Mouse (Mus musculus): ENCODE measurements around the gene 2810021J22Rik.
"Not testable (repeated sequence)": the region's sequence is repeated elsewhere in the genome, so short reads cannot be mapped to it uniquely, and the experiment has no call there.

The 2810021J22Rik gene

DNA sequence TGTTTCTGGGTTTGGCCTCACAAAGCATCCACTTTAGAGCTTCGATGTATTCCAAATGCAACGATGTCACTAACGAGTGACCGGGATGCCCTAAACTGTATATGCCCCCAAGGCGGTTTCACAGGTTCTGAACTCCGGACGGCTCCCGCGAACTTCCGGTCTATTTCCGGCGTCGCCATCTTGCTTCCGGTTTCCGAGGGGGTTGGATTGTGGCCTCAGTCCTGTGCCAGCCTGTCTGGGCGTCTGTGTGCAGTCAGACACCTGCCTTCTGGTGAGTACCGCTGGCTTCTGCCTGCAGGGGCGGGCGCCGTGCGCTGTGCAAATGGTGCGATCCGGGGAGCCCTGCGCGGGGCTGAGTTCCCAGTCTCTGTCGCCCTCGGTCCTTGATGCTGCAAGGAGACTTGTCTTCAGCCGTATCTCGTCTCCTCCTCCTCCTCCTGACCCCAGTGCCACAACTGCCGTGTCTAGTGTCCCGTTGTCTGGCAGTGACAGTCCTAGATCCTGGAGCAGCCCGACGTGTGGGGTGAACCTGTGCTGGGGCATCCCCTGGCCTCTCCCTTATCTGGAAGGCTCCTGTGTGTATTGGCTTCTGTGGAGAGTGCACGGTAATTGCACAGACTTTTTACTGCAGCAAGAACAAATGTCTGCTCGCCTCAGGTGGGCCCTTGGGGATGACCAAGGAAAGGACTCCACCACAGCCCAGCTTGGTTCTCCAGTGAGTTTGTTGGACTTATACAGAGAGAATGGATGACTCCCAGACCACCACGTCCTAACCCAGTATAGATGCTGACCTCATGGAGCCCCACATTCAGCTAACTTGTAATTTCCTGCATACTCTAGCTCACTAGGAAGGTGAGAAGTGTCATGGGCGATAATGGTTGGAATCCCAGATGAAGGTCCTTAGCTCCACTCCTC is at the start of gene 2810021J22Rik:
2810021J22Rik (plus strand) TSS at position 178 of the 915 bp plus-strand sequence.
- peak; percentile 25 for DNase-seq (ENCODE audit: low spot score)

GRCm38 (mm10) chr11:58828937-58829336 is 38.1 kb upstream of the 2810021J22Rik start, which contains the start of gene Olfr312:
Gene Olfr312, plus strand, starts transcription at chr11:58829237.
- DNase-seq (ENCODE audit: low spot score) = not testable (repeated sequence)

GRCm38 (mm10) chr11:58829764-58830163 is 37.3 kb upstream of the 2810021J22Rik start:
- no peak for DNase-seq (ENCODE audit: low spot score)

GRCm38 (mm10) chr11:58832541-58832940 is 34.5 kb upstream of the 2810021J22Rik start:
- not testable (repeated sequence) for DNase-seq (ENCODE audit: low spot score)

- DNase-seq (ENCODE audit: low spot score) = not testable (repeated sequence)
Observed at GRCm38 (mm10) chr11:58838951-58839350, 28.1 kb upstream of the 2810021J22Rik start, which contains the start of gene Olfr311. Gene Olfr311, plus strand, starts transcription at chr11:58839251.

DNA sequence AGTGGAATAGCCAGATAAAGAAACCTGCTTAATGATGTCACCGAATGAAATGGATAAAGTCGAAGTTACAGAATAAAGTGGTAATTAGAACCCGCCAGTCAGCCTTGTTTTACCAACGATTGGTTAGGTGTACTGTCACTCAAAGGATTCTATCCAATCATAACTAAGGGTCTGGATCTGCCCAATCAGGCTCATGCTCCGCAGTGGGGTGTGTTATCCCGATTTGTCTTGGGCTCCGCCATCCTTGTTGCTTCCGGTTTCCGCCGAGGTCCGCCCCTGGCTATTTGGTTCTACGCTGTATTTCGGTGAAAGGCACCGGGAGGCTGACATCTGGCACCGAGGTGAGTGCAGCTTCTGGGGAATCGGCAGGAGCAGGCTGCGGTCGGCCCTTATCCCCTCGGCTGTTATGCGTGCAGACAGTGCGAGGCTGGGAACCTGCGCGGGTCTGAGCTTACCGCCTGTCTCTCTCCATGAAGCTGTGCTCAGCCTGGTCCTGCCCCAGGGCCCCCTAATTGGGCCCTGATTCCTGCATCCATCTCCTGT is 20.0 kb upstream of the 2810021J22Rik start, which contains the start of gene Gm12258:
Gm12258 (plus strand) TSS at position 240 of the 543 bp plus-strand sequence.
- peak; percentile 14 for DNase-seq (ENCODE audit: low spot score)

DNA sequence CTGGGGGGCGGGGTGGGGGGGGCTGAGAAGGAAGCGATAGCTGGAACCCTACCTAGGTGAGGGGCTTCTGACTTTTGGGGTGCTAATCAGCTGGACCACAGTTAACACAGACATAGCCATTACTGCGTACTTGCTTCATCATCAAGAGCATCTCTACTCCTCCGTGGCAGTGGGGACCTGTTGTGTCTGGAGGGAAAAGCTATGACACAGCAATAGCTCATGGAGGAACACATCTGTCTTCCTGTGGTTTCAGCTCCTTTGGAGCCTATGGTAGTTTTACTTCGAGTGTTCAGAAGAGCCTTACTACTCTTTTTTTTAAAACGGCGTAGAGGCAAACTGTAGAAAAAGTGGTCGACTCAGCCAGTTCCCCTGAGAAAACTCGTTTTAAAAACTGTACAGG is 19.4 kb upstream of the 2810021J22Rik start:
- no peak for DNase-seq (ENCODE audit: low spot score)

- no peak for DNase-seq (ENCODE audit: low spot score)
Observed at GRCm38 (mm10) chr11:58849731-58850130, 17.3 kb upstream of the 2810021J22Rik start.

DNA sequence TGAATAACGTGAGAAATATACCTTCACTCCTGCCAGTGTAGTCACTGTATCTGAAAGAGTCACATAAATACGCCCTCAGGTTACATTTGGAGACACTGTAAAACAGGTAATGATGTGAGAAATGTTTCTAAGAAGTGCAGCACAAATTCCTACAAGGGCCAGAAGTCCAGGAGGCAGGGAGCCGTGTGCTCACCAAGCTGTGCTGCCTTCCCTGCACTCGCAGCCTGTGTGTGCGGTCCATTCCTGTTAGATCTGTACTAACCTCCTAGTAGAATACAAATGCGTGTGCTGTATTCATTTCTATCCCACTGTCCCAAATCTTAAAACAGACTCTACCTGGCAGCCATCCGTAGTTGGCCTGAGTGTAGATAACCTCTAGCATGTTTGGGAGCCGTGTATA is 6.3 kb upstream of the 2810021J22Rik start:
- DNase-seq (ENCODE audit: low spot score) = no peak

DNA sequence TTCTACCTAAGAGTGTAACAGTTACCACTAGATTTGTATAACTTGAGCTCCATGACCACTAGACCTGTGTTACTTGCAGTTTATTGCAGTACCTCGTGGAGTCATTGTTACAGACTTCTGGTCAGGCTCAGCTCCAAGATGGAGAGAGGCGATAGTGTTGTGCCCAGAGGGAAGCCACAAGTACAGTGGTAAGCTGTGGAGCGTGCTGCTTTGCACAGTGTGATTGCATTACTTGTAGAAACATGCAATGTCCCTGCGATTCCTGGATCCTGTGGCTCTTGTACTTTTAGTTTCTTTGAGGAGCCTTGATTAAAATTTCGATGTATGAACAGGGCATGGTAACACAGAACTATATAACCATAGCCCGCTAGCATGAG is 926 bp downstream of the 2810021J22Rik start:
- no peak for DNase-seq (ENCODE audit: low spot score)

GRCm38 (mm10) chr11:58870961-58871360 is 3.9 kb downstream of the 2810021J22Rik start:
- DNase-seq (ENCODE audit: low spot score) = no peak

DNA sequence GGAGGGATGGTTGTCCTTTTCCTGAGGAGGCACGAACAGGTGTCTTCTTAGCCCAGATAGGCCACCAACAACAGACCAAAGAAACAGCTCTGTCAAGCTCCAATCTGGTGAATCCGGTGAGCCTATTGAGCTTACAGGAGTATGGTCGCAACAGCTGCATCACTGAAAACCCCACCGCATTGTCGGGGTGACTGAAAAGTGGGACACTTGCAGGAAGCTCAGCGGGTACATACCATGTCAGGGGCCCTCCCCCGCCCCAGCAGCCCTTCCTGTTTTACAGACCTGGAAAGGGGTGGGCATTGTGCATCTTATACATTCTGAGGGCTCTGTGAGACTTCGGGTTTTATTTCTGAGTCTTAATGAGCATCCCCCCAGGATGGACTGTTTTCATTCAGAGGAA is 16.7 kb downstream of the 2810021J22Rik start:
- no peak for DNase-seq (ENCODE audit: low spot score)

- DNase-seq (ENCODE audit: low spot score) = no peak
Observed at GRCm38 (mm10) chr11:58890511-58890910, 23.5 kb downstream of the 2810021J22Rik start.

DNA sequence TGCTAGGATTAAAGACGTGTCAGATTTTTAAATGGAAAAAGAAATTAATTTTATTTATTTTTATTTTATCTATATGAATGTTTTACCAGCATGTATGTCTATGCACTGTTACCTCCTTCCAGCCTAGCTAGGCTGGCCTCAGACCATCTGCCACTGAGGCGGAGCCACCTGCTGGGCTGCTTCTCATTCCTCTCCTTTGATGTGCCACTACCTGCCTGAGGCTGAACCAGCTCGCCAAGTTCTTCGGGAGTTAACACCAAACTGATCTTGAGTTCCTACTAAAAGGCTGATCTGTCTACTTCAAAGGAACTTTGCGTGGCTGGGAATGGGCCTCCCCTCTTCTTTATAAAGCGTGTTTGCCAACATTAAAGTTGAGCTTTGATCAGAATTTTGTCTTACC is 27.4 kb downstream of the 2810021J22Rik start:
- DNase-seq (ENCODE audit: low spot score) = no peak

DNA sequence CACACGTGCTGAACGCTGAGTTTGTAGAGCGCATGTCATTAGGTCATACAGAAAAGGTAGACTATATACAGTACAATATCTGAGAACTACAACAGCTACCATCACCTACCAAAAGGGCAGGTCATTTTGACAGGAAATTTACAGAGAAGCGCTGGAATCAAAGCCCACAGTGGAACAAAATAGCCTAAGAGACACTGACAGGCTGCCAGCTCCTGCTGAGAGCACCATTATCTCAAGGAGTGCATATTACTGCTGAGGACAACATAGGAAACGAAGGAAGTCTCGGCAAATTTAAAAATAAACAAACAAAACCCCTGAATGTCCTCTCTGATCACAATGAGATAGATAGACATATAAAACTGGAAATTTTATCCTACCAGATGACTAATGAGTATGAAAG is 30.5 kb downstream of the 2810021J22Rik start:
- no peak for DNase-seq (ENCODE audit: low spot score)

GRCm38 (mm10) chr11:58901080-58901479 is 34.1 kb downstream of the 2810021J22Rik start:
- DNase-seq (ENCODE audit: low spot score) = no peak

- DNase-seq (ENCODE audit: low spot score) = peak; percentile 84
Observed at GRCm38 (mm10) chr11:58903511-58904409, 36.7 kb downstream of the 2810021J22Rik start, which contains the start of gene Zfp39. Gene Zfp39, minus strand, starts transcription at chr11:58904225.

DNA sequence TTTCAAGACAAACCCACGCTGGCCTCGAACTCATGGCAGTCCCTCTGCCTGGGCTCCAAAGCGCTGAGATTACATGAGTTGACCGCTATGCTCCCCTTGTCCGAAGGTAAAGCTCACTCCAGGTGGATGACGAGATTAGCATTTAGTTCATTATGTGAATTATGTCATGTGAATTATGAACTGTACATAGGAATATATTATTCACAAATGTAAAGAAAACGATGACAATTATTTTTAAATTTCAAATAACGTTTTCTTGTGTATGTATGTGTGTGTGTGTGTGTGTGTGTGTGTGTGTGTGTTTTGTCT is 37.3 kb downstream of the 2810021J22Rik start:
- no peak for DNase-seq (ENCODE audit: low spot score)

GRCm38 (mm10) chr11:58904838-58905237 is 37.8 kb downstream of the 2810021J22Rik start:
- no peak for DNase-seq (ENCODE audit: low spot score)

DNA sequence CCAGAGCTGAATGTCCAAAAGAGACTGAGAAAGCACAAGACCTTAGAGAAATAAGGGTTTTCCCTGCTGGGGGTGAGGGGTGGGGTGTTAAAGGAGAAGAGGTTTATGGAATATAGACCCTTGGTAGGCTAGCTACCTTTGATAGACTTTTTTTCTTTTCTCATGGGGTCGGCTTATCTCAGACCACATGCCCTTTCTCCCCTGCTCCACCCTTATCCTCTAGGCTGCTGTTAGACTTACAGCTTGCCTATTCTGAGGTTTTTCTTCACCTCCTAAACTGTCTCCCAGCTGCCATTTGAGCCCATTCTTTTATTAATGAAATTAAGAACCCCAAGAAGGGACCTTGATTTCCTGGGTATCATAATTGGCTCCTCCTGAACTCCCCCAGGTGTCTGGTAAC is 46.8 kb downstream of the 2810021J22Rik start:
- DNase-seq (ENCODE audit: low spot score) = no peak

- DNase-seq (ENCODE audit: low spot score) = no peak
Observed at GRCm38 (mm10) chr11:58914461-58915028, 47.5 kb downstream of the 2810021J22Rik start.

Measured in urinary bladder, postnatal 10 days (tissue).